Mouse (Mus musculus) adrenal gland, adult 10 weeks (tissue): ENCODE results near the gene Csrnp3. TPM values are rescaled to one million over a fixed set of nuclear protein-coding genes. Genes with fewer than 3 reads are reported as not detected.

Source experiments
- polyA plus RNA-seq: library from polyadenylated mRNA; stranded (reverse); fragments of 350-450 nt; fragmentation: Illumina TruSeq; extraction: RNeasy Lipid Tissue Mini Kit (QIAGEN cat#74804); gene quantifications from one replicate; pipeline ENCODE4 v1.2.3, GENCODE M21; 2014; ENCODE audit warnings: low read depth, low replicate concordance

Csrnp3 gene
- 1.2 TPM for polyA plus RNA-seq

GRCm38 (mm10) chr2:65845551-65845950 lies at the start of gene Csrnp3:
TSS of gene Csrnp3 (plus strand) at chr2:65845767.

Other genes with a start within 250 kb of the Csrnp3 start
- 0.87 TPM for gene Scn2a, start 225.0 kb upstream of the Csrnp3 start, polyA plus RNA-seq